Mouse (Mus musculus) heart, postnatal 10 days (tissue): Measurements from ENCODE around the gene Dusp23. TPM values are rescaled to one million over a fixed set of nuclear protein-coding genes. Genes with fewer than 3 reads are reported as not detected.

Experiments
- total RNA-seq, 2 experiments: library from RNA; stranded (reverse); gene quantifications; 2 replicates each; pipeline ENCODE4 v1.2.3; 2021

Gene Dusp23
- total RNA-seq, 2 experiments from 2014 or later, result 6.3 to 6.8 TPM

Other genes with a start within 250 kb of the Dusp23 start
- 1 to 10 TPM; 1.3 to 1.4 TPM for gene Slamf9, start 157.6 kb downstream of the Dusp23 start, total RNA-seq
- 1 to 10 TPM; 1.0 to 1.4 TPM for gene Igsf9, start 151.2 kb downstream of the Dusp23 start, total RNA-seq
- 100 to 1,000 TPM; 173 to 178 TPM for gene Tagln2, start 132.9 kb downstream of the Dusp23 start, total RNA-seq
- gene Cfap45, start 112.2 kb downstream of the Dusp23 start, total RNA-seq, result 1 to 10 TPM; 1.8 to 2.8 TPM
- gene Vsig8, start 77.0 kb downstream of the Dusp23 start, total RNA-seq, result under 1 TPM in 1 of 2 experiments, not detected in 1; 0.24 TPM
- not detected for gene Slamf8, start 42.4 kb downstream of the Dusp23 start, total RNA-seq
- gene Fcrl6, start 30.4 kb downstream of the Dusp23 start, total RNA-seq, result not detected
- not detected for gene Crp, start 65.1 kb upstream of the Dusp23 start, total RNA-seq